In genomic region chr12:87198792-87199191, GRCm38 (mm10) we compare ENCODE assay signal across 8 mouse cellular contexts. TPM values are rescaled to one million over a fixed set of nuclear protein-coding genes. Genes with fewer than 3 reads are reported as not detected.
DNase-seq lines count a peak whose midpoint lies in the region; ATAC-seq lines count a peak whose summit lies in the region.

No protein-coding gene starts in this region.

- no peak overlapping the region for H3K27ac ChIP-seq in kidney, embryonic 16.5 days (ENCODE audit: low read length)
- no peak overlapping the region for H3K27ac ChIP-seq in embryonic facial prominence, embryonic 10.5 days (replicated peaks)
- no peak overlapping the region for H3K27ac ChIP-seq in hindbrain, embryonic 14.5 days
- H3K27ac ChIP-seq in midbrain, embryonic 15.5 days = peak overlapping the region; percentile 95; the same call in 1 of the 2 replicates

- DNase-seq in kidney, adult 8-10 months = no peak
- DNase-seq in embryonic facial prominence, embryonic 10.5 days (ENCODE audit: low spot score) = no peak
- DNase-seq in hindbrain, embryonic 14.5 days (ENCODE audit: low spot score) = no peak
- DNase-seq in cerebellum, adult 18-20 months = no peak
- no peak for DNase-seq in frontal cortex, postnatal 36 days (ENCODE audit: low spot score in 2 of 2)
- no peak for DNase-seq in gastrocnemius, adult 18-20 months (ENCODE audit: low spot score)

- peak overlapping the region; percentile 77 for H3K4me2 ChIP-seq in kidney, embryonic 16.5 days (replicated peaks; ENCODE audit: low read depth, low read length)
- H3K4me2 ChIP-seq in hindbrain, embryonic 14.5 days (replicated peaks) = peak overlapping the region; percentile 67
- peak overlapping the region; percentile 64 for H3K4me2 ChIP-seq in midbrain, embryonic 15.5 days

- ATAC-seq in kidney, embryonic 16.5 days (ENCODE audit: low FRiP score, low TSS enrichment) = no peak
- ATAC-seq in hindbrain, embryonic 14.5 days (ENCODE audit: low FRiP score) = no peak
- no peak for ATAC-seq in midbrain, embryonic 15.5 days (replicated peaks)

- H3K36me3 ChIP-seq in kidney, embryonic 16.5 days (ENCODE audit: insufficient read depth, low read length) = no peaks in the 10 kb centered on the region
- H3K36me3 ChIP-seq in embryonic facial prominence, embryonic 10.5 days (replicated peaks) = no peaks in the 10 kb centered on the region
- H3K36me3 ChIP-seq in hindbrain, embryonic 14.5 days (replicated peaks; ENCODE audit: control insufficient read depth, insufficient read depth) = no peaks in the 10 kb centered on the region
- no peaks in the 10 kb centered on the region for H3K36me3 ChIP-seq in midbrain, embryonic 15.5 days (replicated peaks)

- H3K9me3 ChIP-seq in kidney, embryonic 16.5 days (ENCODE audit: low read length) = no peaks in the 10 kb centered on the region
- no peaks in the 10 kb centered on the region for H3K9me3 ChIP-seq in embryonic facial prominence, embryonic 10.5 days
- no peaks in the 10 kb centered on the region for H3K9me3 ChIP-seq in hindbrain, embryonic 14.5 days (ENCODE audit: control insufficient read depth, low read length)
- no peaks in the 10 kb centered on the region for H3K9me3 ChIP-seq in midbrain, embryonic 15.5 days

- peak overlapping the region; percentile 89; the same call in 1 of the 2 replicates for H3K9ac ChIP-seq in kidney, embryonic 16.5 days (replicated peaks; ENCODE audit: low read length)
- peak overlapping the region; percentile 90 for H3K9ac ChIP-seq in hindbrain, embryonic 14.5 days
- H3K9ac ChIP-seq in midbrain, embryonic 15.5 days = peak overlapping the region; percentile 86; the same call in 1 of the 2 replicates

- peaks cover 7% of the 10 kb centered on the region for H3K4me1 ChIP-seq in kidney, embryonic 16.5 days (ENCODE audit: insufficient read depth, low read length)
- peaks cover 33% of the 10 kb centered on the region for H3K4me1 ChIP-seq in embryonic facial prominence, embryonic 10.5 days
- H3K4me1 ChIP-seq in hindbrain, embryonic 14.5 days (replicated peaks; ENCODE audit: control insufficient read depth, insufficient read depth, low read length) = peaks cover 14% of the 10 kb centered on the region
- peaks cover 21% of the 10 kb centered on the region for H3K4me1 ChIP-seq in midbrain, embryonic 15.5 days

- H3K4me3 ChIP-seq in kidney, embryonic 16.5 days (ENCODE audit: low read length) = peak overlapping the region; percentile 81
- H3K4me3 ChIP-seq in embryonic facial prominence, embryonic 10.5 days = peak overlapping the region; percentile 92
- H3K4me3 ChIP-seq in hindbrain, embryonic 14.5 days (replicated peaks; ENCODE audit: low read length) = peak overlapping the region; percentile 86
- peak overlapping the region; percentile 56 for H3K4me3 ChIP-seq in midbrain, embryonic 15.5 days

- 49% methylated on average over 6 of the region's 6 CpGs for WGBS in kidney, embryonic 16.5 days
- 58% methylated on average over 6 of the region's 6 CpGs for WGBS in embryonic facial prominence, embryonic 10.5 days
- 42% methylated on average over 6 of the region's 6 CpGs for WGBS in hindbrain, embryonic 14.5 days
- 40% methylated on average over 6 of the region's 6 CpGs for WGBS in midbrain, embryonic 15.5 days

- no peaks in the 10 kb centered on the region for H3K27me3 ChIP-seq in kidney, embryonic 16.5 days (ENCODE audit: insufficient read depth, low read length)
- H3K27me3 ChIP-seq in embryonic facial prominence, embryonic 10.5 days (replicated peaks; ENCODE audit: low read depth, poor library complexity, severe bottlenecking) = no peaks in the 10 kb centered on the region; the same call in 1 of the 2 replicates
- H3K27me3 ChIP-seq in hindbrain, embryonic 14.5 days (ENCODE audit: control insufficient read depth, insufficient read depth, low read length) = no peaks in the 10 kb centered on the region
- no peaks in the 10 kb centered on the region for H3K27me3 ChIP-seq in midbrain, embryonic 15.5 days (replicated peaks)

RNA-seq across cellular contexts. Expression of gene Samd15, which starts 0.7 kb away (rescaled TPM):
- 0.66 and 1.2 TPM in 2 replicates for polyA plus RNA-seq in kidney, embryonic 16.5 days (2015; fragmentation: Nextera tagmentation; extraction: Ambion mirVana)
- polyA plus RNA-seq in embryonic facial prominence, embryonic 10.5 days (2016; fragmentation: Nextera tagmentation; extraction: Ambion mirVana) = 1.5 and 1.7 TPM in 2 replicates
- 1.3 and 1.6 TPM in 2 replicates for polyA plus RNA-seq in hindbrain, embryonic 14.5 days (2014; fragmentation: Nextera tagmentation; extraction: Ambion mirVana)
- polyA plus RNA-seq in midbrain, embryonic 15.5 days (2015; fragmentation: Nextera tagmentation; extraction: Ambion mirVana) = 1.7 and 2.8 TPM in 2 replicates
- total RNA-seq in gastrocnemius, adult 18-20 months (2021) = under 1 TPM in 1 of 2 experiments, not detected in 1; 0.25 TPM

RNA-seq across cellular contexts. Expression of gene Tmed8, which starts 1.5 kb away (rescaled TPM):
- 2.0 and 2.5 TPM in 2 replicates for polyA plus RNA-seq in kidney, embryonic 16.5 days (2015; fragmentation: Nextera tagmentation; extraction: Ambion mirVana)
- polyA plus RNA-seq in embryonic facial prominence, embryonic 10.5 days (2016; fragmentation: Nextera tagmentation; extraction: Ambion mirVana) = 2.7 and 2.9 TPM in 2 replicates
- polyA plus RNA-seq in hindbrain, embryonic 14.5 days (2014; fragmentation: Nextera tagmentation; extraction: Ambion mirVana) = 6.9 and 7.8 TPM in 2 replicates
- polyA plus RNA-seq in midbrain, embryonic 15.5 days (2015; fragmentation: Nextera tagmentation; extraction: Ambion mirVana) = 4.8 and 5.4 TPM in 2 replicates
- total RNA-seq in gastrocnemius, adult 18-20 months (2021) = 1 to 10 TPM; 1.3 to 1.4 TPM

RNA-seq across cellular contexts. Expression of gene Noxred1, which starts 39.7 kb away (rescaled TPM):
- 0.60 and 0.67 TPM in 2 replicates for polyA plus RNA-seq in kidney, embryonic 16.5 days (2015; fragmentation: Nextera tagmentation; extraction: Ambion mirVana)
- polyA plus RNA-seq in embryonic facial prominence, embryonic 10.5 days (2016; fragmentation: Nextera tagmentation; extraction: Ambion mirVana) = 1.0 and 1.5 TPM in 2 replicates
- 1.7 and 2.4 TPM in 2 replicates for polyA plus RNA-seq in hindbrain, embryonic 14.5 days (2014; fragmentation: Nextera tagmentation; extraction: Ambion mirVana)
- polyA plus RNA-seq in midbrain, embryonic 15.5 days (2015; fragmentation: Nextera tagmentation; extraction: Ambion mirVana) = 1.6 and 1.7 TPM in 2 replicates
- under 1 TPM; 0.55 to 0.94 TPM for total RNA-seq in gastrocnemius, adult 18-20 months (2021)

RNA-seq across cellular contexts. Expression of gene Pomt2, which starts 51.0 kb away (rescaled TPM):
- polyA plus RNA-seq in kidney, embryonic 16.5 days (2015; fragmentation: Nextera tagmentation; extraction: Ambion mirVana) = 20.3 and 20.7 TPM in 2 replicates
- 14.3 and 14.9 TPM in 2 replicates for polyA plus RNA-seq in embryonic facial prominence, embryonic 10.5 days (2016; fragmentation: Nextera tagmentation; extraction: Ambion mirVana)
- 15.1 and 19.6 TPM in 2 replicates for polyA plus RNA-seq in hindbrain, embryonic 14.5 days (2014; fragmentation: Nextera tagmentation; extraction: Ambion mirVana)
- 15.8 and 17.1 TPM in 2 replicates for polyA plus RNA-seq in midbrain, embryonic 15.5 days (2015; fragmentation: Nextera tagmentation; extraction: Ambion mirVana)
- 1 to 10 TPM; 4.1 to 5.3 TPM for total RNA-seq in gastrocnemius, adult 18-20 months (2021)

RNA-seq across cellular contexts. Expression of gene Gstz1, which starts 51.8 kb away (rescaled TPM):
- 59.8 and 60.4 TPM in 2 replicates for polyA plus RNA-seq in kidney, embryonic 16.5 days (2015; fragmentation: Nextera tagmentation; extraction: Ambion mirVana)
- 31.7 and 33.2 TPM in 2 replicates for polyA plus RNA-seq in embryonic facial prominence, embryonic 10.5 days (2016; fragmentation: Nextera tagmentation; extraction: Ambion mirVana)
- polyA plus RNA-seq in hindbrain, embryonic 14.5 days (2014; fragmentation: Nextera tagmentation; extraction: Ambion mirVana) = 26.6 and 31.9 TPM in 2 replicates
- polyA plus RNA-seq in midbrain, embryonic 15.5 days (2015; fragmentation: Nextera tagmentation; extraction: Ambion mirVana) = 26.9 and 28.9 TPM in 2 replicates
- 10 to 100 TPM; 35.6 to 42.6 TPM for total RNA-seq in gastrocnemius, adult 18-20 months (2021)
